Mouse (Mus musculus): ENCODE measurements around the gene Olfr17.
"Not testable (repeated sequence)": the region's sequence is repeated elsewhere in the genome, so short reads cannot be mapped to it uniquely, and the experiment has no call there.

Gene Olfr17

GRCm38 (mm10) chr7:107092920-107093319 lies at the start of gene Olfr17:
TSS of gene Olfr17 (plus strand) at chr7:107093220.
- no peak for DNase-seq (ENCODE audit: low spot score)

- DNase-seq (ENCODE audit: low spot score): no peak
These were observed 48.6 kb upstream of the Olfr17 start for GRCm38 (mm10) chr7:107044407-107044806.

- DNase-seq (ENCODE audit: low spot score): peak; percentile 9
These were observed 47.2 kb upstream of the Olfr17 start for GRCm38 (mm10) chr7:107045833-107046232.

- DNase-seq (ENCODE audit: low spot score): no peak
These were observed 45.4 kb upstream of the Olfr17 start for GRCm38 (mm10) chr7:107047578-107047977.

- DNase-seq (ENCODE audit: low spot score): no peak
These were observed 22.3 kb upstream of the Olfr17 start, which contains the start of gene Olfr714 for GRCm38 (mm10) chr7:107070681-107071080. TSS of gene Olfr714 (plus strand) at chr7:107070981.

- DNase-seq (ENCODE audit: low spot score): not testable (repeated sequence)
These were observed 17.2 kb downstream of the Olfr17 start, which contains the start of gene Olfr715b for GRCm38 (mm10) chr7:107110269-107110668. TSS of gene Olfr715b (minus strand) at chr7:107110369.

- DNase-seq (ENCODE audit: low spot score): not testable (repeated sequence)
These were observed 38.0 kb downstream of the Olfr17 start, which contains the start of gene Olfr715 for GRCm38 (mm10) chr7:107130983-107131382. TSS of gene Olfr715 (minus strand) at chr7:107131083.

- not testable (repeated sequence) for DNase-seq (ENCODE audit: low spot score)
These were observed 45.0 kb downstream of the Olfr17 start, which contains the start of gene Olfr716 for GRCm38 (mm10) chr7:107138027-107138426. TSS of gene Olfr716 (plus strand) at chr7:107138327.
